Mouse (Mus musculus) G1E (cell line): ENCODE measurements at regions not wholly inside any gene's neighbourhood (a gene's known extent, or its start where the extent isn't known, plus 50 kb on each side); places are given as distances from the start of the nearest gene placed in this dataset.

Experiments used
- ATAC-seq: 2 replicates; pipeline ENCODE4 v1.8.0; 2016; ENCODE audit warnings: mild to moderate bottlenecking; ENCODE audit not compliant: insufficient number of reproducible peaks, poor library complexity, low FRiP score, severe bottlenecking; ENCODE audit errors: extremely low read depth
- DNase-seq: peaks from one replicate; pipeline ENCODE4 v3.0.0; 2012; ENCODE audit warnings: low spot score
- H3K27me3 ChIP-seq: 2 replicates; pipeline ENCODE4 v1.6.1; 2012; ENCODE audit warnings: mild to moderate bottlenecking, low read length, inconsistent platforms; ENCODE audit not compliant: insufficient read depth
- H3K36me3 ChIP-seq: replicated peaks from 2 replicates; pipeline ENCODE3; 2012; ENCODE audit warnings: mild to moderate bottlenecking, inconsistent platforms
- H3K4me1 ChIP-seq: 2 replicates; pipeline ENCODE4 v1.6.1; 2012; ENCODE audit warnings: low read depth, low read length, inconsistent platforms, mixed read lengths; ENCODE audit not compliant: insufficient read depth
- H3K4me3 ChIP-seq: 2 replicates; pipeline ENCODE4 v1.5.1; 2012; ENCODE audit warnings: low read depth, mild to moderate bottlenecking, inconsistent platforms, low read length, moderate library complexity, mixed read lengths
- H3K9me3 ChIP-seq: replicated peaks from 2 replicates; pipeline ENCODE4 v1.6.1; 2012; ENCODE audit warnings: inconsistent platforms
- CTCF ChIP-seq: IDR thresholded peaks from 2 replicates; pipeline ENCODE4 v1.5.1; 2012; ENCODE audit warnings: low read depth, low read length, inconsistent platforms, mixed read lengths
- GATA1 ChIP-seq: IDR thresholded peaks from 2 replicates; pipeline ENCODE4 v1.6.1; 2012; ENCODE audit warnings: borderline replicate concordance, low read length, inconsistent platforms, mixed read lengths
- GATA2 ChIP-seq: IDR thresholded peaks from 2 replicates; pipeline ENCODE4 v1.6.1; 2012; ENCODE audit warnings: low read depth, low read length, inconsistent platforms, borderline replicate concordance
- POLR2AphosphoS5 ChIP-seq: IDR thresholded peaks from 2 replicates; pipeline ENCODE4 v1.6.1; 2012; ENCODE audit warnings: low read depth, low read length, inconsistent platforms; ENCODE audit not compliant: insufficient replicate concordance
- TAL1 ChIP-seq: conservative IDR thresholded peaks from 2 replicates; pipeline ENCODE4 v1.6.1; 2012; ENCODE audit warnings: low read depth, low read length, inconsistent platforms, mixed read lengths

DNA sequence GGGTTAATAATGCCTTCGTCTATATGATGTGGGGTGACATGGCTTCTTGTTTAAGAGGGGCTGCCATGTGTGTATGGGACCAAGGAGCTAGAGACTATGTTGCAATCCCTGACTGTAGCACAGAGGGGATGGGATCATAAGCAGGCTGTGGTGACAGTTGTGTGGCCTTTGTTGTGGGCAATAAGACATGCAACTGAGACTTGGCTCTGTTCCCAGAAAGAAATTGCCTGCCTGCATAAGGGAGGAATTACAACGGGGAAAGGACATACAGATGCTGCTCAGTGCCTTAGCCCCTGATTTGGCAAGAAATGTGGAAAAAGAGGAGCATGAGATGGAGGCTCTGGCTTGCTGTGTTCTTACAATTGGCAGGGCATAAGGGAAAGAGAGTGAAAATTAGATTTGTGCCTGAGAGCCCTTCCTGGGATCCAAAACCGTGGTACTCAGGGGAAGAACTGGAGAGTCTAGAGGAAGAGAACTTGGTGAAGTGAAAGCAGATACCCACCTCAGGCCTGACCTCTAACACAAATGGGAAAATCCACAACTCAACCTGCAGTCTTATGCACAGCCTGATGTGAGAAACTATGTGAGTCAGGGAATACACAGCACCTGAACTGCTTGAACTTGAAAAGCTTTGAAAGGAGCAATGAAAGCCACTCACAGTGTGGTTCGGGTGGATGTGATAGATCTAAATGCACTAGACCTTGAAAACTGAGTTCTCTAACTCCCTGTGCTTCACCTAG lies 271.9 kb downstream of the 4930544G11Rik start:
- Histone ChIP-seq H3K4me3 (no peak overlapping the region), H3K9me3 (no peaks in the 10 kb centered on the region), H3K4me1 (peaks cover 3% of the 10 kb centered on the region; the same call in 1 of the 2 replicates), H3K27me3 (no peaks in the 10 kb centered on the region), H3K36me3 (peaks cover 7% of the 10 kb centered on the region)
- DNase-seq (no peak), ATAC-seq (no peak)
- TF ChIP-seq CTCF (no peak), POLR2AphosphoS5 (no peak), TAL1 (no peak), GATA1 (no peak), GATA2 (no peak)

DNA sequence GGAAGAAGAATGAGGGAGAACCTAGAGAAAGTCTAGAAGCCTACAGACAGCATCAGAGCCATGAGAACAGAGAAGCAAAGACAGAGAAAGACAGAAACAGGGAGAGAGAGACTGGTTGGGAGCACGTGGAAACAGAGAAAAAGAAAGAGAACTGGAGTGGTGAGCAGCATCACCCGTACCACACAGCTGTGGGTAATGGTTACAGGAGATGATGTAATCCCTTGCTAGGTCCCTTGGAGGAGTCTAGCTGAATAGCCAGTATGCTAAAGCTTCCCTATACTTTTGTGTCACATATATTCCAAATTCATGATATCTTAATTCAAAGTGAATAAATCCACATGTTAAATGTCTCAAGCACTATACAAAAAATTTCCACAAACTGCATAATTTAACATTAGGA lies 284.0 kb downstream of the 4930544G11Rik start:
- Histone ChIP-seq H3K27me3 (no peaks in the 10 kb centered on the region), H3K9me3 (no peaks in the 10 kb centered on the region), H3K4me3 (no peak overlapping the region), H3K36me3 (peaks cover 4% of the 10 kb centered on the region), H3K4me1 (no peaks in the 10 kb centered on the region)
- no peak for DNase-seq
- no peak for ATAC-seq
- TF ChIP-seq GATA2, result no peak
- no peak for TF ChIP-seq POLR2AphosphoS5
- no peak for TF ChIP-seq TAL1
- TF ChIP-seq CTCF, result no peak

DNA sequence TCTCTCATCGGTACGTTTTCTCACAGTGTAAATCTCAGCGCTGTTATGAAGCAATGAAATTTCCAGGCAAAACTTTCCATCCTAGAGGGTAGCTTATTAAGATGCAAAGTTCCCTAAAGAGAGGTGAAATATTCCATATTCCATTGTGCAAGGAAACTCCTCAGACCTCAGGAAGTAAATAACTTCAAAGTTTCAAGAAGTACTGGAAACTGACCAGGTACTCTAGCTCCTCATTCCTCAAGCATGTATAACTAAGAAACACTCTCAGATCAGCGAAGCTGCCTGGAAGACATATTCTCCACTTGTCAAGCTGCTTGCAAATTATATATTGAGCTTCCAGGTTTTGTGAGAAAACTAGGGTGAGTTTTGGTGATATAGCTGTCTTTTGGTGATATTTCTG lies 279.8 kb upstream of the Mad2l1 start:
- TF ChIP-seq GATA1, result no peak
- no peak for TF ChIP-seq TAL1
- no peak for TF ChIP-seq CTCF
- no peak for TF ChIP-seq POLR2AphosphoS5
- no peak for TF ChIP-seq GATA2
- Histone ChIP-seq H3K27me3 (no peaks in the 10 kb centered on the region), H3K4me3 (no peak overlapping the region), H3K4me1 (peaks cover 23% of the 10 kb centered on the region), H3K36me3 (peaks cover 12% of the 10 kb centered on the region), H3K9me3 (no peaks in the 10 kb centered on the region)
- DNase-seq, result no peak
- ATAC-seq, result no peak

DNA sequence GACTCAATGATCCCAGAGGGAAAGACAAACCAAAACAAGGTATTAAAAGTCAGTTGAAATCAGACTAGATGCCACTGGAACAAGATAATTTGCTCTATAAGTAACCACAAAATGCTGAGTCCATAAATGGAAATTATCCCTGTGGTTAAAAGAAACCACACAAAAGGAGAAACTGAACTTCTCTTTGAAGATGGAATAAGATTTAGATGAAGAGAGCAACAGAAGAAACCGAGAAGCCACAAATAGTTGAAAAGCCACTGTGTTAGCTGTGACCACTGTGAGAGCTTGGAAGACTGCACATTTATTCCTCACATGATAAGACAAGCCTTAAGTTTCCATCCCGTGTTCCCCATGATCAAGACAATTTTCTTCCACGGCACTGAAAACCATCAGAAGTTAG lies 271.8 kb upstream of the Mad2l1 start:
- Histone ChIP-seq H3K27me3 (no peaks in the 10 kb centered on the region), H3K4me3 (no peak overlapping the region), H3K36me3 (peaks cover 17% of the 10 kb centered on the region), H3K9me3 (no peaks in the 10 kb centered on the region), H3K4me1 (peaks cover 44% of the 10 kb centered on the region)
- ATAC-seq (no peak), DNase-seq (no peak)
- no peak for TF ChIP-seq TAL1
- TF ChIP-seq GATA2, result no peak
- TF ChIP-seq GATA1, result no peak
- no peak for TF ChIP-seq POLR2AphosphoS5
- no peak for TF ChIP-seq CTCF

DNA sequence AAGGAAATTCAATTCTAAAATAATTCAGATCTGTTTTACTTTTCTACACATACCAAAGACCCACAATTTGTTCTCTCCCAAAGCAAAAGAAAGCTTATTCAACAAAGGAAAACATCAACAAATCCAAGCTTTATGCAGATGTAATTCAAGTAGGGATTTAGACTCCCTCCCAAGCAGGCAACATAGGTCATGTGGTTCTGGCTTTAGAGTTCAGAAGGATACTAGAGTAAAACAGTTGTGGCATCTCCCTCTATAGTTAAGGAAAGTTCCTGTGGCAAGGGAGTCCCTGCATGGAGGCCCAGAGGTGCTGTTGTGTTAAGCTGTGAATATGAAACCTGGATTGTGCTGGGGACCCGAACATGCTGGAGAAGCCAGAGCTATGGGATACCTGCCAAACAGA lies 271.3 kb upstream of the Mad2l1 start:
- Histone ChIP-seq H3K27me3 (no peaks in the 10 kb centered on the region), H3K4me1 (peaks cover 41% of the 10 kb centered on the region), H3K9me3 (no peaks in the 10 kb centered on the region), H3K36me3 (peaks cover 13% of the 10 kb centered on the region), H3K4me3 (no peak overlapping the region)
- TF ChIP-seq TAL1 (no peak), GATA2 (no peak), POLR2AphosphoS5 (no peak), GATA1 (no peak), CTCF (no peak)
- ATAC-seq, result no peak
- no peak for DNase-seq

DNA sequence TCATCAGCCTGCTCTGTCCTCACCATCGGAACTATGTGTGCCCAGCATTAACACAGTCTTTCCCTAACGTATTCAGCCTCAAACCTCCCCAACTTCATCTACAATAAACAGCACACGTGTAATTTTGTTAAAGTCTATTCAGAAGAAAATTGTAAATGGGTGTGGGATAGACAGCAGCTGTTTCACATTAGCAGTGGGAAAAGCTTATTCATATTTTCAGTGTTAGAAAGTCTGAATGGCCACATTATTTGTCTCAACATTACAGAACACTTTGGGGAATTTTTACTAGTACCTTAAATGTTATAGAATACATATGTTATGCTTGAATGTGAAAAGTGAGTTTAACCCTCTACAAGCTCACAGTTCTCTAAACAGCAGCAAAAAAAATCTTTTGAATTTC lies 266.8 kb upstream of the Mad2l1 start:
- Histone ChIP-seq H3K9me3 (no peaks in the 10 kb centered on the region), H3K36me3 (peaks cover 7% of the 10 kb centered on the region), H3K4me3 (no peak overlapping the region), H3K27me3 (no peaks in the 10 kb centered on the region), H3K4me1 (peaks cover 66% of the 10 kb centered on the region)
- TF ChIP-seq POLR2AphosphoS5, result no peak
- TF ChIP-seq TAL1, result no peak
- TF ChIP-seq GATA2, result no peak
- TF ChIP-seq GATA1, result no peak
- no peak for TF ChIP-seq CTCF
- ATAC-seq, result no peak
- no peak for DNase-seq
